ENCODE assay signal across 18 mouse cellular contexts in the genomic region with DNA sequence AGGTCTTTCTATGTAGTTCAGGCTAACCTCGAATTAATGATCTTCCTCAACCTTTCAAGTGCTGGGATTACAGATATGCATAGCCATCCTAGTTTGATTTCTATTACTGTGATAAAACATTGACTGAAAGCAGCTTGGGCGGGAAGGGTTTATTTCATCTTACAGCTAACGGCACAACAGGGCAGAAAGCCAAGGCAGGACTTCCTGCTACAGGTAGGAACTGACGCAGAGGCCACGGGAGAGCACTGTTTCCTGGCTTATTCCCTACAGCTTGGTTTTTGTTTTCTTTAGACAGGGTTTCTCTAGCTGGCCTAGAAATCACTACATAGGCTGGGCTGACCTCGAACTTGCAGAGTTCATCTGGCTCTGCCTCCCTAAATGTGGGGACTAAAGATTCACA. TPM values are rescaled to one million over a fixed set of nuclear protein-coding genes. Genes with fewer than 3 reads are reported as not detected.
A peak's percentile ranks its signal among the peaks of the same experiment; 100 is the strongest.
DNase-seq lines count a peak whose midpoint lies in the region; ATAC-seq and TF ChIP-seq lines count a peak whose summit lies in the region.
"Had no signal": no experiment of that assay in that cellular context is flagged by ENCODE, and none has a peak within 500 bp of the region (broad histone marks: within the 10 kb centered on the region; RNA-seq: fewer than 3 reads in every experiment).

No protein-coding gene starts in this region.

- peaks cover 7% of the 10 kb centered on the region for H3K4me1 ChIP-seq in heart, embryonic 11.5 days (ENCODE audit: control insufficient read depth, insufficient read depth, low read length)
- peaks cover 3% of the 10 kb centered on the region; the same call in 1 of the 2 replicates for H3K4me1 ChIP-seq in lung, embryonic 14.5 days (ENCODE audit: insufficient read depth)
- no peaks in the 10 kb centered on the region; the same call in 1 of the 2 replicates for H3K4me1 ChIP-seq in lung, postnatal 0 days (ENCODE audit: insufficient read depth, low read depth, low read length)
- H3K4me1 ChIP-seq: hindbrain, embryonic 15.5 days; neural tube, embryonic 13.5 days had no signal

- intact Hi-C loops in gastrocnemius, postnatal 36 days (cut with DNase I): no loop called here

- no peak overlapping the region for H3K4me2 ChIP-seq in heart, embryonic 11.5 days
- no peak overlapping the region for H3K4me2 ChIP-seq in lung, embryonic 14.5 days
- H3K4me2 ChIP-seq in lung, postnatal 0 days (replicated peaks; ENCODE audit: low read depth, low read length): no peak overlapping the region
- H3K4me2 ChIP-seq: hindbrain, embryonic 15.5 days; liver, embryonic 12.5 days; neural tube, embryonic 13.5 days had no signal

- TF ChIP-seq CTCF in lung, embryonic 14.5 days (IDR thresholded peaks at IDR 0.05; ENCODE audit: low read depth): no peak
- no peak for TF ChIP-seq CTCF in lung, postnatal 0 days (IDR thresholded peaks at IDR 0.05)

- no peaks in the 10 kb centered on the region for H3K27me3 ChIP-seq in heart, embryonic 11.5 days (ENCODE audit: control insufficient read depth, insufficient read depth, low read length)
- H3K27me3 ChIP-seq in lung, embryonic 14.5 days (ENCODE audit: insufficient read depth, low read length): no peaks in the 10 kb centered on the region
- no peaks in the 10 kb centered on the region for H3K27me3 ChIP-seq in lung, postnatal 0 days (replicated peaks; ENCODE audit: insufficient read depth, low read length)
- H3K27me3 ChIP-seq: hindbrain, embryonic 15.5 days; liver, embryonic 12.5 days; neural tube, embryonic 13.5 days had no signal

- WGBS in heart, embryonic 11.5 days (ENCODE audit: insufficient replicate concordance): 64% methylated on average over 6 of the region's 6 CpGs
- WGBS in lung, embryonic 14.5 days: 52% methylated on average over 6 of the region's 6 CpGs
- 48% methylated on average over 6 of the region's 6 CpGs for WGBS in lung, postnatal 0 days

- H3K9ac ChIP-seq in heart, embryonic 11.5 days (ENCODE audit: low read depth, low read length): no peak overlapping the region
- no peak overlapping the region for H3K9ac ChIP-seq in lung, embryonic 14.5 days
- no peak overlapping the region for H3K9ac ChIP-seq in lung, postnatal 0 days (replicated peaks; ENCODE audit: low read depth)
- H3K9ac ChIP-seq: forebrain, postnatal 0 days; hindbrain, embryonic 15.5 days; liver, embryonic 12.5 days; neural tube, embryonic 13.5 days had no signal

- no peaks in the 10 kb centered on the region for H3K36me3 ChIP-seq in heart, embryonic 11.5 days (ENCODE audit: control insufficient read depth, insufficient read depth, low read length)
- H3K36me3 ChIP-seq in lung, embryonic 14.5 days (ENCODE audit: insufficient read depth): no peaks in the 10 kb centered on the region
- no peaks in the 10 kb centered on the region for H3K36me3 ChIP-seq in lung, postnatal 0 days (ENCODE audit: insufficient read depth, low read length)
- H3K36me3 ChIP-seq: hindbrain, embryonic 15.5 days; liver, embryonic 12.5 days; neural tube, embryonic 13.5 days had no signal

- no peak overlapping the region for H3K4me3 ChIP-seq in heart, embryonic 11.5 days (ENCODE audit: low read depth, low read length)
- no peak overlapping the region for H3K4me3 ChIP-seq in lung, embryonic 14.5 days (ENCODE audit: low read depth, low read length)
- no peak overlapping the region for H3K4me3 ChIP-seq in lung, postnatal 0 days (ENCODE audit: low read depth, low read length)
- H3K4me3 ChIP-seq: hindbrain, embryonic 15.5 days; liver, embryonic 12.5 days; neural tube, embryonic 13.5 days had no signal

- H3K27ac ChIP-seq in heart, embryonic 11.5 days (ENCODE audit: low read depth, low read length): no peak overlapping the region
- no peak overlapping the region for H3K27ac ChIP-seq in lung, embryonic 14.5 days (ENCODE audit: low read depth)
- H3K27ac ChIP-seq in lung, postnatal 0 days (ENCODE audit: low read length): no peak overlapping the region
- H3K27ac ChIP-seq: hindbrain, embryonic 15.5 days; liver, embryonic 12.5 days; neural tube, embryonic 13.5 days had no signal

- ATAC-seq in heart, embryonic 11.5 days (replicated peaks; ENCODE audit: insufficient number of reproducible peaks, low FRiP score, low TSS enrichment): no peak
- no peak for ATAC-seq in lung, embryonic 14.5 days (ENCODE audit: insufficient read depth)
- no peak for ATAC-seq in lung, postnatal 0 days
- ATAC-seq: forebrain, postnatal 0 days; liver, embryonic 12.5 days had no signal

- peak; percentile 86 for DNase-seq in heart, adult 11 months
- DNase-seq in lung, embryonic 14.5 days: peak; percentile 28
- no peak for DNase-seq in lung, postnatal 0 days (ENCODE audit: low spot score)
- DNase-seq in kidney, postnatal 25 days: peak; percentile 44 to 48
- DNase-seq in thymus, postnatal 36 days: peak; percentile 3 to 12
- no peak for DNase-seq in gastrocnemius, postnatal 36 days
- DNase-seq in embryo, embryonic 11 days: no peak
- DNase-seq: adrenal gland, postnatal 14 days; cerebellum, adult 2 months; forebrain, postnatal 0 days; gastrocnemius, postnatal 25 days; layer of hippocampus, postnatal 36 days; left cerebral cortex, postnatal 4 days; lung, postnatal 10 days had no signal

- no peaks in the 10 kb centered on the region for H3K9me3 ChIP-seq in heart, embryonic 11.5 days (replicated peaks; ENCODE audit: control insufficient read depth, low read length)
- H3K9me3 ChIP-seq in lung, embryonic 14.5 days (ENCODE audit: low read depth, low read length): no peaks in the 10 kb centered on the region
- no peaks in the 10 kb centered on the region for H3K9me3 ChIP-seq in lung, postnatal 0 days (ENCODE audit: low read length)
- H3K9me3 ChIP-seq: hindbrain, embryonic 15.5 days; liver, embryonic 12.5 days; neural tube, embryonic 13.5 days had no signal

- TF ChIP-seq EP300 in lung, postnatal 0 days (IDR thresholded peaks at IDR 0.05): no peak

RNA-seq across cellular contexts. Expression of gene Nfat5, which starts 40.1 kb away (rescaled TPM):
- 11.2 and 12.2 TPM in 2 replicates for polyA plus RNA-seq in heart, embryonic 11.5 days (2014; fragmentation: Nextera tagmentation; extraction: Ambion mirVana)
- polyA plus RNA-seq in lung, embryonic 14.5 days (2014; fragmentation: Nextera tagmentation; extraction: Ambion mirVana): 13.3 and 14.1 TPM in 2 replicates
- polyA plus RNA-seq in lung, postnatal 0 days (2015; fragmentation: Nextera tagmentation; extraction: Ambion mirVana): 8.8 and 10.8 TPM in 2 replicates
- 10 to 100 TPM; 14.4 to 17.3 TPM for total RNA-seq in gastrocnemius, postnatal 36 days (2021)

Comparison
In these comparisons a context has a peak if more than half of its experiments do, and no peak if none do; other contexts are left out.
1. DNase-seq: peak in heart, adult 11 months (single experiment), lung, embryonic 14.5 days (single experiment), kidney, postnatal 25 days (2 of 2) and thymus, postnatal 36 days (2 of 2); none in lung, postnatal 0 days (single experiment), gastrocnemius, postnatal 36 days (0 of 2) and embryo, embryonic 11 days (single experiment).